Mouse (Mus musculus): ENCODE measurements at regions not wholly inside any gene's neighbourhood (a gene's known extent, or its start where the extent isn't known, plus 50 kb on each side); places are given as distances from the start of the nearest gene placed in this dataset.

DNA sequence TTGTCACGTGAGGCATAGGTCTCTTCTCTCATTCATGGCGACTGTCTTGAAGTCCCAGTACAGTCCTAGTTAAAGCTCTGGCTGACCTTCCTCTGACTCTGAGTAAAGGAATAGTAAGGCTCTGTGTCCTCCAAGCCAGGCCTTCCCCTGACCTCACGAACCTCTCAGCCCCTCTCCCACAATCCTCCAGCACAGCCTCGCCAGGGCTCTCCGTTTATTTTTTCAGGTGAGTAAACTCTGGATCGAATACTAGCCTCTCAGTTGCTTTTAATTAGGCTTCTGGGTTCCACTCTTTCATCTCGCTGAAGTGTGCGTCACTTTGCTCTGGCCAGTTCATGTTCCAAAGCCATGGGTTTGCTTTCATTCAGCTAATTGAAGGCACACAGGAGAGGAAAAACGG lies 133.8 kb downstream of the Mylk4 start:
- DNase-seq: no peak

DNA sequence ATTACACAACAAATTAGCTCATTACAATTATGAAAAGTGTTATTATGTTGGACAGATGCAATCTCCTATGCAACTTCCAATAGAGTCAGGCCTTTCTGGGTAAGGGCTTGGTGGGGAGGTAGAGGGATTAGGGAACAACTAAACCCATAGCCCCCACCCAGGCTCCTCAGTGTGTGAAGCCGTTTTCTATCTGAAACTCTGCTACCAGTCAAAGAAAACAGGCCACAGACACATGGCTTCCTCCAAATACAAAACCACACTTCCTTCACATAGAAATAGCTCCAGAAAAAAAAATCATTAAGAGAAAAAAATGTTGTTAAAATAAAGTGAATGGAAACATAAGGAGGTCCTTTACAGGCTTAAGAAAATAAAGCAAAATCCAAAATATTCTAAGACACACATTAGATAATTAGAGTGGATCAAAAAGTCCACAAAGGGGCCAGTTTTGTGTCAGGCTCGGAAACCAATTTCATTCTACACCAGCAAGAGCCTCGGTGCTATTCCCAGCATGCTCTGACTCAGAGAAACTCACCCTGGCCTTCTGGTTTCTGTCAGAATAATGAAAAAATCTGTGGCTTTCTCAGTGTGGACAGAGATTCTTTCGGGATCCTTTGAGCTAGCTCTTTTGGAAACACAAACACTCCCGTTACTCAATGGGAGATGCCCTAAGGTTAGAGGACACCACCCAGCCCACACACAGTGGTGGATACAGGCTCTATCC lies 140.6 kb downstream of the Mylk4 start:
- DNase-seq: no peak

DNA sequence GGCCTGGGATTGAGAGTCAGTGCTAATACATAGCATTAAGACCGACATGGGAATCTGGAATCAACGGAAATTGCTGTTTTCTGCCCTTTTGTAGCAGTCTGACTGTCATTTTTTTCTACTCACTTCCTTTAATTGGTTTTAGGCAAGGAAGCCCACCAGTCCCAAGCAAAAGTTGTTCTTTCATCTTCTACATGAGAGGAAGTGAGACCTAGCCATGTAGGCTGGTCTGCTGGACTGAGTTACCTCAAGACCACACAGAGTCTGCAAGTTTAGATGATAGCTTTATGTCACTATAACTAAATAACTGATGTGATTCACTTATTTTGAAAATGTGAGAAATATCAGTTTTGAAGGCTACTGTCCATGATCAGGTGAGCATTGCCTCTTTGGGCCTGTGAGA lies 142.8 kb downstream of the Mylk4 start:
- DNase-seq: no peak

DNA sequence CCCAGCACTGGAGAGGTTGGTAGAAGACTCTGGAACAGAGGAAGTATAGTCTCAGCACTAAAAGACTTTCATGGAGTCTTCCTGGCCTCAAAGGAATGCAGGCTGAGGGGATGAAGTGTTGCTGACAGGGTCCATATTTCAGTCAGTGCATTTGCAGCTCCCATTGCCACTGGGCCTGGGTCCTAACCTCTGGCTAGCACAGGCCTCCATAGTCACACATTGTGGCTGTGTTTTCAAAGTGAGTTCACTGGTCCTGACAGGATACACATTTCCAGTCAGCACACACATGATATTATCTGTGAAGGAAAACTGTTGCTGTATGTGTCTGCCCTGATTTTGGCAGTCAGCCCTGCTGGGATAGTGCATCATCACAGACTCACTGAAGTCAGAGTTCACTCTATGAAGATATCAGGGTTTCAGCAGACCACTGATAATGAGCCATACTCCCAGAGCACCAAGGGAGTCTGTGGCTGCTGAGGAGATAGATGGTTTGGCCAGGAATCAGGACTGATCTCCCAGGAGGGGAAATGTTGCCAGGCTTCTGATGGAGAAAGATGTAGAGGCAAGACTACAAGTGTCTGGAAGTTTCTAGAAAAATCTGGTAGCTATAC lies 153.5 kb downstream of the Mylk4 start:
- DNase-seq: no peak

DNA sequence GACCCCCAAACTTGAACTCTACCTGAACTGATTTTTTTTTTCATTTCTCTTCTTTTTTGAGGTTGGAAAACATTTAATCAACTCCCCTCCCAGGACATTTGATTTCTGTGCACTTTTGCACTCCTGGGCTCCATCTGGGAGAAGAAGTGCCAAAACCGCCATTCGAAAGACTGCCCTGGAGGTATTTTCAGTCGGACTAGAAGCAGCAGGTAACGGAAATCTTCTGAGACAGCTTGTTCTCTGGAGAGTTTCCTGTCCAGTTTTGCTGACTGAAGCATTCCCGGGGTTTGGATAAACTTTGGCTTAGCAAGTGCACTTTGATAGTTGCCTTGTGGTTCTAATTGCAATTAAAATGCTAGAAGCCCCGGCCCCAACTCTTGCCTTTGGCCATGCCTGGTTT lies 169.8 kb downstream of the Mylk4 start:
- no peak for DNase-seq

DNA sequence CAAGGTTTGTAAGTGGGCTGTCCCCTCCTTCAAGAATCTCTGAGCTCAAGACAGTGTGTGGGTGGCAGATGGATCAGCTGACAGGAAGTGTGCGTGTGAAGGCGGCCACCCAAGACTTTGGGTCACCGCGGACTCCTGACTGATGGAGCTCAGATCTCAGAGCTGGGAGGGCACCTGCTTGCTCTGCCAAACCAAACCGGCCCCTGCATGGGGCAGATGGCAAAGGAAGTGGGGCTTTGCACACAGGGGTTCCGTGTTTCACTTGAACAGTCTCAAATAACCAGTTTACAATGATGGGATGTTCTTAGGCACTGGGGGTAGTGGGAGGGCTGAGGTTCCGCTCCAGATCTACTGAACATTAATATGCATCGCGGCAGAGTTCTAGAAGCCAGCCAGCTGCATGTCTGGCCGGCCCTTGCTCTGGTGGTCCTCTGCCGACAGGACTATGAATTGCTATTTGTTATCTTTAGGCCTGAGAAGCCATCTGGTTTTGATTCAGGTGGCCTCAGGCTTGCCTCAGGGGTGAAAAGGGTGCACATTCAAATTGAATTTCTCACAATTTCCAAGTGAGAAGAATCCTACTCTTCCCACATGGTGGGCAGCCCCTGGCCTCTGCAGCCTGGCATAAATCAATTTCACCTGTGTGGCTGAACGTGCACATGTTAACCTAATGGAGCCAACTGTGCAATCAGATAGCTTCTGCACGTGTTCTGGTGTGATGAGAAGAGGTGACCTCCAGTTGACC lies 172.0 kb downstream of the Mylk4 start:
- no peak for DNase-seq

DNA sequence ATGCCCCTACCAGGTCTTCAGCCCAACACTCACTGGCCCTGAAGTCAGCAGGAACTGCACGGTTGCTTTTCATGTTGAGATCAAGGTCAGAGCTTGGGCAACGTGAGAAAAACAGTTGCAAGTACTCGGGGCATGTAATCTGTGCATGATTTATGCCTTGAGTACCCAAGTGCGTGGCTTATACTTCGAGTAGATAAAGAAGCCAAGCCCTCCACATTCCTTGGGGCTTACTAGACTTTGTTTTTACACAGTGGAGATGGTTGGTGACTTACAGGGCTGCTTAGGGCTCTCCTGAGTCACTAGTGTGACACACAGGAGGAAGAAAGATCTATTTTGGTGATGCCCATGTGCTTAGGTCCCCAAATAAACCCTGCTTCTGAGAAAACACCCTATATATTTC lies 172.8 kb downstream of the Mylk4 start:
- no peak for DNase-seq

DNA sequence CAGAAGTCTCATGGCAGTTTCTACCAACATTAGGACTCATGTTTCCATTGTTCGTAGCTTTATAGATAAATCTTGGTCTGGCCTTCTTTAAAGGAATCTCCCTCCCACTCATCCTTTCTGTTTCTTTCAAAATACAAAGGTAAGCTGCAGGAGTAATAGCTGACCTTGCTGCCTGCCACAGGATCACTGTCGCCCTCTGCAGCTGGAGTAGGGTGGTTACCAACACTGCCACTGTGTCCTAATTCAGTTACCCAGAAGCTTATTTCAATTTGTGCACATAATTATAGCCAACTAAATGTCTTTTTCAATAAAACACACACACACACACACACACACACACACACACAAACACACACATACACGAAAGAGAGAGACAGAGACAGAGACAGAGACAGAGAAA lies 175.3 kb downstream of the Mylk4 start:
- no peak for DNase-seq

DNA sequence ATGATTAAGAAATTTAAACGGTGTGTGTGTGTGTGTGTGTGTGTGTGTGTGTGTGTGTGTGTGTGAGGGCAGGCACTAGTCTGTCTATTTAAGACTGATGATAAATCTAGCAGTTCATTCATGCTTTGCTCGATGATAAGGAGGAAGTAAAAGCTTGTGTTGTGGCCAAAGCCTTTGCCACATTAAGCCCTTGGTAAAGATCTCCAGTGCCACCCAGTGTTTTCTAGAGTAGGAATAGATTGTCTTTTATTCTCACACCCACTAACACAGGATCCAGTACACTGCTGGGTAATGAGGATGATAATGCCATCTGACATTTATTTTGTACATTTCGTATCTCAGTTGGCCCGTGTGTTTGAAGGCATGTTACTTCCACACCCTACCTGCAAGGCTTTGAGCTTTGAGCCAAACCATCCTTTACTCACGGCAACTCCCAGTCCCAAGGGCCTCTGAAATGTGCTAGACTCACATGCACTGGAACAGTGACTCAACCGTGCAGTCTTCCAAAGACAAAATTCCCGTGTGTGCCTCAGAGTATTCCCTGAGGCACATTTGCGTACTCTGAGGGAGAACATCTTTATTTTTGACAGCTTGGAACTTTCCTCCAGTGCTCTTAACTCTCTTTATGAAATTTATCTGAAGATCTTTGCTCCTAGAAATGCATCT lies 179.7 kb downstream of the Mylk4 start:
- no peak for DNase-seq

DNA sequence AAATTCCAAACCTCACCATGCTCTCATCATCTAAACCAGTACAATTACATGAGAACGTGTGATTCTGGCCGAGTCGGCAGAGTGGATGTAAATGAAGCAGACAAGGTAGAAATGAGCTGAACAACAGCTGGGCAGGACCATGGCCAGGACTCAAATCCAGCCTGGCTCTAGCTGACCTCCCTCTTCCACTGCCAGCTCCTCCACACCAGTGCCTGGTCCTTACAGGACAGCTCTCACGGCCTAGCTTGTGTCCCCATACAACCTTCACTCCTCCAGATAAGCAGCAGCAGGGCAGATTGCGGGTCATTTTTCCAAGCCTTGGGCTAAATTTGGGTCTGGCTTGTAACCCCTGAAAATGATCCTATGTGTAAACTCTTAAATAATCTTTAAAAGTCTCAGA lies 182.4 kb downstream of the Mylk4 start:
- DNase-seq: no peak

DNA sequence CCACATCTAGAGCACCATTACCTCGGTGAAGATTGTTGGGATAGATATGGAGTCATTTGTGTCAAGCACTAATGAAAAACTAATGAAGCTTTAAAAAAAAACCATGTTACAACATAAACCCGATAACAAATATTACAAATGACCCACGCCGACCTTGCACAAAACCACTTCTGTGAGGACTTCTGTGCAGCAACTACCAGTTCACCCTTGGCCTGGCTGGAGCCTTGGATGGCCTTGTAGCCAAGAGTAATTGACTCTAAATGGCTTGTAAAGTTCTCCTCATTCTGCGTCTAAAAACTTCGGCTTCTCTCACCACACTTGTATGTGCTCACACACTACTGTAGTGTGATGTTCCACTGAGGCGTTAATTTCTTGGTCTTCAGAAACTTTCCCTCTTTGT lies 190.1 kb downstream of the Mylk4 start:
- DNase-seq: no peak

DNA sequence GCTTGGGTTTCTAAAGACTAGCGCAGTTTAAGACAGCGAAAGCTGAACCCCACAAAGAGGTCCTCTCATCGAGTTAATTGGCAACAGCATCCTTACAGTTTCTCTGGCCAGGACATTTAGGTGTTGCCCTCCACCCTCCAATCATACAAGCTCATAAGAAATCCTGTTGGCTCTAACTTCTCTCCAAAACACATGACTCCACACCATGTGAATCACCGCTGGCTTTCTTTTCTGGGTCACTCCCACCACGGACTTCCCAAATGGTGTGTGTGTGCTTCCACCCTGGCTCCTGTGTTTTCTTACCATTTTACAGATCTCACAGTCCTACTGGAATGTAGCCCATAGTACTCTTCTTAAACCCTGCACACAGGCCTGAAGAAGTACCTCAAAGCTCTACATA lies 190.6 kb downstream of the Mylk4 start:
- DNase-seq: no peak

DNA sequence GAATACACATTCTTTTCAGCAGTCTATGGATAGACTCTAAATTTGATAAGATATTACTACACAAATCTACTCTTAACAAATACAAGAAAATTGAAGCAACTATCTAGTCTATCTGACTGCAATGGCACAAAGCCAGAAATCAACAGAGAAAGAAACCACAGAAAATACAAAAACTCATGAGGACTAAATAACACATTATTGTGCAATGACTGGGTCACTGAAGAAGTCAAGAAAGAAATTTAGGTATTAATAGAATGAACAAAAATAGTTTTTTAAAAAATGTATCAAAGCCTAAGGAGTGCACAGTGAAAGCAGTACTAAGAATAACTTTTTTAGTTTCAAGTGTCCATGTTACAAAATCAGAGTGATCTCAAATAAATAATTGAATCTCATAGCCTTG lies 202.2 kb downstream of the Mylk4 start:
- no peak for DNase-seq

DNA sequence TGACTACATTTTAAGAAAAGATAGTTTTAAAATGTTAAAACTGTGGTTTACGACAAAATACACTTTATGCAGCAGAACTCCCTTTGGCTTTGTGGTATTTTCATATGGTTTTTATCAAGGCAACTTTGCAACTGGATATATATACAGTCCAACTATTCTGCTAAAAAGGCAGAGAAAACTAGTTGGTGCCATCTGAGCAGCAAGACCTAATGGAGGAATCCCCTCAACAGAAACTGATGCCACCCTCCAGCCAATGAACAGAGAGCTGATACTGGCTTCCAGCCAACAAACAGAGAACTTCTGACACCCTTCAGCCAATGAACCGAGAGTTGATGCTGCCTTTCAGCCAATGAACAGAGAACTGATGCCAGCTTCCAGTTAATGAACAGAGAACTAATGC lies 215.9 kb downstream of the Mylk4 start:
- DNase-seq: no peak

DNA sequence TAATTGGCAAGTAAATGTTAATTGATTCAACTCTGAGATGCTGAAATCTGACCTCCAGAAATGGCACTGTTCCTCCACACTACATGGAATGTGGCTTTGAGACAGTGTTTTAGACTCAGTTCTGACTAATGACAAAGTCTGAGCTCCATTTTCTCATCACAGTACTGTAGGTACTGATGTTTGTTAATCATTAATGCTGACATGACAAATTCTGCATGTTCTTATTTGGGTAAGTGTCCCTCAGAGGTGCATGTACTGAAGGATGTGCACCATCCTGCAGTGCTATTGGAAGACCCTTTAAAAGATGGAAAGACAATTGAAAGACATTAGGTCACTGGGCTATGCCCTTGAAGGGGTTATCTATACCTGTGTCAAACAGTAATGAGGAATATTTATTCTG lies 222.1 kb upstream of the Gmds start:
- DNase-seq: no peak

DNA sequence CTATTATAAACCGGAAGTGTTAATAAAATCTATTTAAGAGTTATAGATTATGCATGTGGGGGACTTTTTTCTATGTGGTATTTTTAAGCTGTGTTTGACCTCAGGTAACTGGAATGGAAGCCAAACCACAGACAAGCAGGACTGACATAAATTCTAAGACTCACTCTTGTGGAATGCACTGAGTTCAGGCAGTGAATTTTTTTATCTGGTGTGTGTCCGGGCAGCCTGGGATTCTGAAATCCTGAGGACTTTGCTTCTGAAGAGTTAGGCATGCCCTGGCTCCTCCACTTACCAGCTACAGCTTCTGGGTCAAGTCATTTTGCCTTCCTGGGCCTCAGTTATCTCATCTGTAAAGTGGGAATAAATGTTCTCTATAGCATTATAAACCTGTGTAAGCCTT lies 217.9 kb upstream of the Gmds start:
- DNase-seq: no peak

DNA sequence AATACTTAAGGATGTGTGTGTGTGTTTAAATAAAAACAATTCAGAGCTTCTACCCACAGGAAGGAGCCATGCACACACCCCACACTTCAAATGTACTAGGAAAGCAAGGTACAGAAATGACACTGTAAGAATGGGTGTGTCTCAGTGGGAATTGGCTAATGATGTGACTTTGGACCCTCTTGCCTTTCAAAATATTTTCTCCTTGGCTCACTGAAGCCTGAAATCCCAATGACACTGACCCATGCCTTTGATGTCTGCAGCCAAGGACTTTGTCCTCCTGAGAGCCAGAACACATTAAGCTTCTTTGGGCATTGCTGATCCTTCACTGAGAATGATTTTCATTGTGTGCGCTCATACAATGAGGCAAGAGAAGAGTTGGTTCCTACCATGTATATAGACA lies 216.5 kb upstream of the Gmds start:
- DNase-seq: no peak

DNA sequence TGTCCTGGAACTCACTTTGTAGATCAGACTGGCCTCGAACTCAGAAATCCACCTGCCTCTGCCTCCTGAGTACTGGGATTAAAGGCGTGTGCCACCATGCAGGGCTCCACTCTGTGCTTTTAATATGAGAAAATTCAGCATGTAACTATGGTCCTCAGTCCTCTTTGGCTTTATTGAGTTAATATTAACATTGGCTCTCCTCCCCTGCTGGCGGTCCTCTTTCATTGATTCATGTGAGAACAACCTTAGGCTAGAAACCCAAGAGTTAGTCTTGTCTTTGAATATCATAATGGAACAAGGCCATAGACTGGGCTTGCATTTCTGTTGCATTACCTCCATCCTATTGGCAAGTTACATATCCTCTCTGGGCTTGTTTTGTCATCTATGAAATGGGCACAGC lies 216.1 kb upstream of the Gmds start:
- DNase-seq: no peak

DNA sequence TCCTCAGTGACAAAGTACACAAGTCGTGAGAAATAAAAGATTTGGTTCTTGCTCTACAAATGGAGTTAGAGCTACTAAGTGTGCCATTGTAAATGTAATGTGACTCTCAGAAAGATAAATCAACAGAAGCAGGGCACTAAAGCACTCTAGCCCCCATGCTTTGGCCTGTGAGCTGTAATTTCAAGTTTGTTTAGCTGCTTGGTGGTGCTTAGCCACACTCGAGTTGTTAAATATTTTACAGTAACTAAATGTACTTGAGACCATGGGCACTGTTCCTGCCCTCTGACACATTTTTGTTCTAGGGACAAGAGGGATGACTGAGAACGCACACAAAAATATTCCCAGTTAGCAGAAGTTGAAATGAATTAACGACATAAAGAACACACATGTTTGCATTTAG lies 214.6 kb upstream of the Gmds start:
- DNase-seq: no peak

DNA sequence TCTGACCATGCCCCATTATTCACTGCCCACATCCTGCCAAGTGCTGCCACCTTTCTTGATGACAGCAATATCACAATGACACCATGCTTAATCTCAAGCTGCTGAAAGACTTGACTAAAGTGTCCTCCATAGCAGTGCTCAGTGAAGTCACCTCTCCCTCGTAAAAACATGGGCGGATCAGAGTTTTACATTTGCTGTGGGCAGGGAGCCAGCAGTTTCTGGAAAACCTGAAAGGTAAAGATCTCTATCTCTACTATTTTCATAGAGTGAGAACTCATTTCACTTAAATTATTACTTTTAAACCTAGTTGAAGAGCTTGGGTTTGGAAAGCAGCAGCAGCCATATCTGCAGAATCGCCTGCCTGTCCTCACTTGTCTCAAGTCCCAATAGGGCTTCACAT lies 211.6 kb upstream of the Gmds start:
- no peak for DNase-seq

DNA sequence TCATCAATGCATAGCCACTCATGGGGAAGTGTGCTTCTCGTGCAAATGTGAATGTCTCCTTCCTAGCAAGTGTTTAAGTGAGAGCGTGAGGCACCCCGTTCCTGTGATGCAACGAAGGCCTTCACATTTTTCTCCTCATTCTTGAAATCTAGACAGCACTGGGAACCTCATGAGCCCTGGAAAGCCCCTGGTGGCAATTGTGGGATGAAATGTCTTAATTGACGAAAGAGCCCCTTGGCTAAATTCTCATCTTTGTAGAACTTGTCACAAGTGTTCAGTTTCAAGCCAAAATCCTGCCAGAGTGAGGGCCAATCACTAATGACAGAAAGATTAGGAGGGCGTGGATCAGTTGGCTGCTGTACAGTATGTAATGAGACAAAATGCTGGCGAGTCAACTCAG lies 208.6 kb upstream of the Gmds start:
- DNase-seq: no peak

DNA sequence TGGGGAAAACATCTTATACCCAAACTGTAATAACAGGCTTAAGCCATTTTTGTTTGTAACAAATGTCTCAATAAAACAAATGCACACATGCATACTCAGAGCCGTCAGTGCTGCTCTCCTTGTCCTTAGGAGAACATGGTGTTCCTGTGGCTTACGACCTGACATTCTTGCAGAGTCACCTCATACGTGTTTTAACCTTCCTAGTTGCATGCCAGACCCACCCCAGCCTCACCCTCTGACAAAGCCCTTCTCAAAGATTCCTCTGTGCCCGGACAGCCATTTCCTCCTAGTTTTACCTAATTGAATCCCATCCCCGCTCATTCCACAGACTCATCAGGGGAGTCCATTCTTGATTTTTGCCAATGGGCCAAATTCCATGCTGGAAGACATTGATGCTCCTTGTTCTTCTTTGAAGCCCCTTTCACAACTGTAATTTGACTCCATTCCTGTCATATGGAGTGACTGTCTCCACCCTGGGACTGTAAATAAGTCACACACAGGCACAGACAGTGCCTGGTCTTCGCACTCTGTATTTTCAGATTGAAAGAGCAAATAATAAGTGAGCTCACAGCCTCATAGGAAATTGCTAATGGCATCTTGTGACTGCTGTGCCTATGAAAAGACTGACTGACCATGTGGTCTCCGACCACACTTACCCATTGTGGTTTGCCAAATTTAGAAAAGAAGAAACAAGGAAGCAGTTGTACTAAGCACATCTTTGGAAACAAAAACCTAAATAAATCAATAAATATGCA lies 206.6 kb upstream of the Gmds start:
- DNase-seq: no peak

DNA sequence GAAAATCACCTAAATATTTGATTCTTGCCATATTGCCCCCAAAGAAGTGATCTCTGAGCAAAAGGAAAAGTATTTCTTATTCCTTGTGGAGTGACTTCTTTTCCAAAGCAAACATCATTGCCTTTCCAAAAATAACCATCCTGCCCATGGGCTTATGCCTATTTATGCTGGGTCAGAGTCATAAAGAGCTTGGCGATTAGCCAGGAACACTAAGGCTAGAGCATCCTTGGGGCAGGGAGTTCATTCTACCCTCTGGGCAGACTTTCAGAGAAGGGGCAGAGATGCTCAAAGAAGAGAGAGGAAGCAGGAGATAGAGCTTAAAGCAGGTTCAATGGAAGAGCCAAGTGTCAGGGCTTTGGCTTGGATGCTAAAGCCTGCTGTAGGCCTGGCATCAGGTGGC lies 203.1 kb upstream of the Gmds start:
- no peak for DNase-seq
